Mouse (Mus musculus) hindbrain, embryonic 10.5 days (tissue): ENCODE measurements around the gene Dnajc7. TPM values are rescaled to one million over a fixed set of nuclear protein-coding genes. Genes with fewer than 3 reads are reported as not detected.
A peak's percentile ranks its signal among the peaks of the same experiment; 100 is the strongest.
"Not testable (repeated sequence)": the region's sequence is repeated elsewhere in the genome, so short reads cannot be mapped to it uniquely, and the experiment has no call there.

Source experiments
- DNase-seq: peaks from one replicate; pipeline ENCODE4 v3.0.0-alpha.2; 2017; ENCODE audit warnings: low spot score
- H3K27ac ChIP-seq: fragments of 300-500 bp; sonication (generic); 2 replicates; pipeline ENCODE4 v1.5.1; 2016; ENCODE audit warnings: mild to moderate bottlenecking, moderate library complexity
- H3K27me3 ChIP-seq: fragments of 300-500 bp; sonication (generic); 2 replicates; pipeline ENCODE4 v1.6.1; 2016; ENCODE audit warnings: mild to moderate bottlenecking; ENCODE audit not compliant: poor library complexity, insufficient read depth, severe bottlenecking
- H3K36me3 ChIP-seq: fragments of 300-500 bp; sonication (generic); 2 replicates; pipeline ENCODE4 v1.6.1; 2016; ENCODE audit warnings: mild to moderate bottlenecking, moderate library complexity
- H3K4me1 ChIP-seq: fragments of 300-500 bp; sonication (generic); replicated peaks from 2 replicates; pipeline ENCODE4 v1.6.1; 2016; ENCODE audit warnings: mild to moderate bottlenecking
- H3K4me3 ChIP-seq: fragments of 300-500 bp; sonication (generic); 2 replicates; pipeline ENCODE4 v1.5.1; 2016; ENCODE audit warnings: mild to moderate bottlenecking, moderate library complexity
- H3K9me3 ChIP-seq: fragments of 300-500 bp; sonication (generic); 2 replicates; pipeline ENCODE4 v1.6.1; 2016; ENCODE audit warnings: mild to moderate bottlenecking, moderate library complexity
- WGBS: fragments of 180-500 bp; shearing (Covaris S2); methylation state at CpG from one replicate; pipeline ENCODE4 v1.1.7; 2016; 5-methylcytosine and 5-hydroxymethylcytosine counted together
- polyA plus RNA-seq: library from polyadenylated mRNA; unstranded; fragments of >200 nt; fragmentation: Nextera tagmentation; extraction: Ambion mirVana; gene quantifications from 2 replicates; pipeline ENCODE4 v1.2.1, GENCODE M21; 2016

Gene Dnajc7
- polyA plus RNA-seq, 1 experiment from 2014 or later, result 219 TPM

- Histone ChIP-seq H3K4me1 (peaks cover 5% of the 10 kb centered on the region; the same call in 1 of the 2 replicates), H3K9me3 (no peaks in the 10 kb centered on the region), H3K36me3 (no peaks in the 10 kb centered on the region), H3K27me3 (no peaks in the 10 kb centered on the region), H3K27ac (no peak overlapping the region), H3K4me3 (no peak overlapping the region)
- WGBS, result 90% methylated on average over 4 of the region's 4 CpGs
- no peak for DNase-seq
Observed at GRCm38 (mm10) chr11:100552842-100553241, 67.1 kb downstream of the Dnajc7 start.

- H3K27me3 ChIP-seq, result 0 out of 2 replicates have a peak, but pooled peaks cover 5% of the 10 kb centered on the region
- no peak overlapping the region for H3K27ac ChIP-seq
- no peaks in the 10 kb centered on the region for H3K36me3 ChIP-seq
- no peak for DNase-seq
- H3K9me3 ChIP-seq, result no peaks in the 10 kb centered on the region
- WGBS, result 66% methylated on average over 6 of the region's 6 CpGs
- H3K4me3 ChIP-seq, result no peak overlapping the region
- peaks cover 11% of the 10 kb centered on the region for H3K4me1 ChIP-seq
Observed at GRCm38 (mm10) chr11:100550101-100550500, 69.9 kb downstream of the Dnajc7 start.

GRCm38 (mm10) chr11:100549466-100549865 is 70.5 kb downstream of the Dnajc7 start:
- 84% methylated on average over 8 of the region's 8 CpGs for WGBS
- H3K27ac ChIP-seq, result no peak overlapping the region
- H3K9me3 ChIP-seq, result no peaks in the 10 kb centered on the region
- peaks cover 16% of the 10 kb centered on the region for H3K4me1 ChIP-seq
- no peak overlapping the region for H3K4me3 ChIP-seq
- no peaks in the 10 kb centered on the region for H3K36me3 ChIP-seq
- 0 out of 2 replicates have a peak, but pooled peaks cover 5% of the 10 kb centered on the region for H3K27me3 ChIP-seq
- no peak for DNase-seq

GRCm38 (mm10) chr11:100548141-100548540 is 71.8 kb downstream of the Dnajc7 start:
- no peak for DNase-seq
- Histone ChIP-seq H3K9me3 (no peaks in the 10 kb centered on the region), H3K27ac (no peak overlapping the region), H3K36me3 (no peaks in the 10 kb centered on the region), H3K4me3 (no peak overlapping the region), H3K4me1 (peaks cover 16% of the 10 kb centered on the region), H3K27me3 (0 out of 2 replicates have a peak, but pooled peaks cover 5% of the 10 kb centered on the region)
- WGBS, result 80% methylated on average over 6 of the region's 6 CpGs

GRCm38 (mm10) chr11:100546955-100547354 is 73.0 kb downstream of the Dnajc7 start:
- H3K27me3 ChIP-seq, result 0 out of 2 replicates have a peak, but pooled peaks cover 5% of the 10 kb centered on the region
- no peaks in the 10 kb centered on the region for H3K9me3 ChIP-seq
- no peak for DNase-seq
- H3K27ac ChIP-seq, result no peak overlapping the region
- no peak overlapping the region for H3K4me3 ChIP-seq
- H3K4me1 ChIP-seq, result peaks cover 16% of the 10 kb centered on the region
- WGBS, result 92% methylated on average over 6 of the region's 6 CpGs
- H3K36me3 ChIP-seq, result no peaks in the 10 kb centered on the region

GRCm38 (mm10) chr11:100545746-100546085 is 74.3 kb downstream of the Dnajc7 start:
- no peak for DNase-seq
- no peaks in the 10 kb centered on the region for H3K36me3 ChIP-seq
- 27% methylated on average over 7 of the region's 7 CpGs for WGBS
- H3K4me3 ChIP-seq, result peak overlapping the region; percentile 56
- H3K4me1 ChIP-seq, result peaks cover 16% of the 10 kb centered on the region
- H3K9me3 ChIP-seq, result no peaks in the 10 kb centered on the region
- H3K27me3 ChIP-seq, result 0 out of 2 replicates have a peak, but pooled peaks cover 5% of the 10 kb centered on the region
- peak overlapping the region; percentile 87 for H3K27ac ChIP-seq

GRCm38 (mm10) chr11:100544832-100545745 is 74.9 kb downstream of the Dnajc7 start, which contains the start of gene Ttc25:
Gene Ttc25, plus strand, starts transcription at chr11:100545607.
- 0 out of 2 replicates have a peak, but pooled peaks cover 5% of the 10 kb centered on the region for H3K27me3 ChIP-seq
- no peaks in the 10 kb centered on the region for H3K36me3 ChIP-seq
- WGBS, result 5% methylated on average over 28 of the region's 28 CpGs
- peaks cover 16% of the 10 kb centered on the region for H3K4me1 ChIP-seq
- H3K27ac ChIP-seq, result peak within 1 kb of the TSS; percentile 87
- peak within 1 kb of the TSS; percentile 56 for H3K4me3 ChIP-seq
- DNase-seq, result peak; percentile 92
- no peaks in the 10 kb centered on the region for H3K9me3 ChIP-seq

- no peak overlapping the region for H3K4me3 ChIP-seq
- no peaks in the 10 kb centered on the region for H3K27me3 ChIP-seq
- 94% methylated on average over 2 of the region's 2 CpGs for WGBS
- no peaks in the 10 kb centered on the region for H3K9me3 ChIP-seq
- DNase-seq, result no peak
- no peaks in the 10 kb centered on the region for H3K36me3 ChIP-seq
- no peak overlapping the region for H3K27ac ChIP-seq
- peaks cover 16% of the 10 kb centered on the region for H3K4me1 ChIP-seq
Observed at GRCm38 (mm10) chr11:100541577-100541976, 78.4 kb downstream of the Dnajc7 start.

GRCm38 (mm10) chr11:100540966-100541365 is 79.0 kb downstream of the Dnajc7 start:
- 47% methylated on average over 6 of the region's 6 CpGs for WGBS
- Histone ChIP-seq H3K4me1 (peaks cover 12% of the 10 kb centered on the region), H3K36me3 (no peaks in the 10 kb centered on the region), H3K4me3 (no peak overlapping the region), H3K9me3 (no peaks in the 10 kb centered on the region), H3K27ac (no peak overlapping the region), H3K27me3 (no peaks in the 10 kb centered on the region)
- no peak for DNase-seq

- no peak for DNase-seq
- Histone ChIP-seq H3K4me3 (no peak overlapping the region), H3K27ac (no peak overlapping the region), H3K9me3 (no peaks in the 10 kb centered on the region), H3K36me3 (no peaks in the 10 kb centered on the region), H3K27me3 (no peaks in the 10 kb centered on the region), H3K4me1 (0 out of 2 replicates have a peak, but pooled peaks cover 4% of the 10 kb centered on the region)
Observed at GRCm38 (mm10) chr11:100536466-100536865, 83.5 kb downstream of the Dnajc7 start.

- Histone ChIP-seq H3K9me3 (no peaks in the 10 kb centered on the region), H3K27me3 (no peaks in the 10 kb centered on the region), H3K27ac (no peak overlapping the region), H3K4me3 (no peak overlapping the region), H3K4me1 (0 out of 2 replicates have a peak, but pooled peaks cover 4% of the 10 kb centered on the region), H3K36me3 (no peaks in the 10 kb centered on the region)
- DNase-seq, result no peak
- 88% methylated on average over 1 of the region's 1 CpGs for WGBS
Observed at GRCm38 (mm10) chr11:100535996-100536395, 84.0 kb downstream of the Dnajc7 start.

GRCm38 (mm10) chr11:100534821-100535220 is 85.1 kb downstream of the Dnajc7 start:
- H3K9me3 ChIP-seq, H3K27me3 ChIP-seq, H3K36me3 ChIP-seq, H3K27ac ChIP-seq, H3K4me1 ChIP-seq, H3K4me3 ChIP-seq, DNase-seq: not testable (repeated sequence)
- WGBS, result 83% methylated on average over 6 of the region's 6 CpGs

- not testable (repeated sequence) for H3K36me3 ChIP-seq, H3K27me3 ChIP-seq, H3K4me3 ChIP-seq, H3K27ac ChIP-seq, H3K4me1 ChIP-seq, H3K9me3 ChIP-seq, DNase-seq
- WGBS, result 82% methylated on average over 2 of the region's 2 CpGs
Observed at GRCm38 (mm10) chr11:100534411-100534810, 85.6 kb downstream of the Dnajc7 start.
